Mouse (Mus musculus) heart, postnatal 25 days (tissue): ENCODE measurements around the gene Pkp2. TPM values are rescaled to one million over a fixed set of nuclear protein-coding genes. Genes with fewer than 3 reads are reported as not detected.
"Not testable (repeated sequence)": the region's sequence is repeated elsewhere in the genome, so short reads cannot be mapped to it uniquely, and the experiment has no call there.

ENCODE experiments used
- DNase-seq: peaks from one replicate; pipeline ENCODE4 v3.0.0; 2022; ENCODE audit warnings: low spot score
- intact Hi-C: fragments of 180-260 bp; cut with DNase I; formaldehyde crosslinking; loops from one replicate; pipeline ENCODE4 v1.15.1; 2025
- total RNA-seq, 2 experiments: library from RNA; stranded (reverse); gene quantifications; 2 replicates each; pipeline ENCODE4 v1.2.3; 2021

The Pkp2 gene
- 100 to 1,000 TPM; 137 to 142 TPM for total RNA-seq

- intact Hi-C loops: no loop called here
- peak; percentile 49 for DNase-seq
Observed at GRCm38 (mm10) chr16:16213079-16213760, at the start of gene Pkp2. TSS of gene Pkp2 (plus strand) at chr16:16213318.

GRCm38 (mm10) chr16:16197374-16197773, 15.7 kb upstream of the Pkp2 start:
- intact Hi-C loops: no loop called here
- no peak for DNase-seq

GRCm38 (mm10) chr16:16201991-16202390, 11.1 kb upstream of the Pkp2 start:
- not testable (repeated sequence) for DNase-seq
- intact Hi-C loops: loop anchor here (2.0 to 10.0 kb wide), 2 partner anchors 101 to 383 kb away; partner anchors contain the start of gene Yars2

GRCm38 (mm10) chr16:16204648-16205047, 8.5 kb upstream of the Pkp2 start:
- no peak for DNase-seq
- intact Hi-C loops: loop anchor here (5.0 to 10.0 kb wide), 2 partner anchors 83 to 380 kb away; no protein-coding TSS in a partner anchor

- intact Hi-C loops: no loop called here
- no peak for DNase-seq
Observed at GRCm38 (mm10) chr16:16212723-16213078, 417 bp upstream of the Pkp2 start.

GRCm38 (mm10) chr16:16213761-16214305, 715 bp downstream of the Pkp2 start:
- intact Hi-C loops: loop anchor here (2.0 kb wide), 1 partner anchor 41 kb away; no protein-coding TSS in a partner anchor
- no peak for DNase-seq

GRCm38 (mm10) chr16:16215645-16216387, 2.7 kb downstream of the Pkp2 start:
- DNase-seq: no peak
- intact Hi-C loops: loop anchor here (2.0 kb wide), 1 partner anchor 39 kb away; no protein-coding TSS in a partner anchor

- intact Hi-C loops: no loop called here
- DNase-seq: no peak
Observed at GRCm38 (mm10) chr16:16216934-16217333, 3.8 kb downstream of the Pkp2 start.

- no peak for DNase-seq
- intact Hi-C loops: no loop called here
Observed at GRCm38 (mm10) chr16:16219835-16220234, 6.7 kb downstream of the Pkp2 start.

GRCm38 (mm10) chr16:16222651-16223050, 9.5 kb downstream of the Pkp2 start:
- intact Hi-C loops: no loop called here
- DNase-seq: no peak

GRCm38 (mm10) chr16:16224506-16224924, 11.4 kb downstream of the Pkp2 start:
- intact Hi-C loops: no loop called here
- no peak for DNase-seq

- no peak for DNase-seq
- intact Hi-C loops: no loop called here
Observed at GRCm38 (mm10) chr16:16225828-16226227, 12.7 kb downstream of the Pkp2 start.

- intact Hi-C loops: no loop called here
Observed at GRCm38 (mm10) chr16:16230439-16230838, 17.3 kb downstream of the Pkp2 start.

GRCm38 (mm10) chr16:16233919-16234318, 20.8 kb downstream of the Pkp2 start:
- intact Hi-C loops: loop anchor here (2.0 kb wide), 1 partner anchor 15 kb away; no protein-coding TSS in a partner anchor

More at GRCm38 (mm10) chr16:16230439-16230838, 17.3 kb downstream of the Pkp2 start:
- no peak for DNase-seq

GRCm38 (mm10) chr16:16236681-16237080, 23.6 kb downstream of the Pkp2 start:
- DNase-seq, intact Hi-C loops: not testable (repeated sequence)

More at GRCm38 (mm10) chr16:16233919-16234318, 20.8 kb downstream of the Pkp2 start:
- no peak for DNase-seq

GRCm38 (mm10) chr16:16238356-16238755, 25.2 kb downstream of the Pkp2 start:
- no peak for DNase-seq
- intact Hi-C loops: no loop called here

- no peak for DNase-seq
- intact Hi-C loops: no loop called here
Observed at GRCm38 (mm10) chr16:16244711-16245110, 31.6 kb downstream of the Pkp2 start.

GRCm38 (mm10) chr16:16250470-16250869, 37.4 kb downstream of the Pkp2 start:
- intact Hi-C loops: no loop called here
- no peak for DNase-seq

GRCm38 (mm10) chr16:16253326-16254074, 40.4 kb downstream of the Pkp2 start:
- peak; percentile 27 for DNase-seq
- intact Hi-C loops: loop anchor here (2.0 kb wide), 1 partner anchor 39 kb away; no protein-coding TSS in a partner anchor

GRCm38 (mm10) chr16:16255217-16255616, 42.1 kb downstream of the Pkp2 start:
- DNase-seq: no peak
- intact Hi-C loops: loop anchor here (2.0 kb wide), 1 partner anchor 40 kb away; no protein-coding TSS in a partner anchor
